Mouse (Mus musculus): Measurements from ENCODE around the gene Serinc5.

The Serinc5 gene

DNA sequence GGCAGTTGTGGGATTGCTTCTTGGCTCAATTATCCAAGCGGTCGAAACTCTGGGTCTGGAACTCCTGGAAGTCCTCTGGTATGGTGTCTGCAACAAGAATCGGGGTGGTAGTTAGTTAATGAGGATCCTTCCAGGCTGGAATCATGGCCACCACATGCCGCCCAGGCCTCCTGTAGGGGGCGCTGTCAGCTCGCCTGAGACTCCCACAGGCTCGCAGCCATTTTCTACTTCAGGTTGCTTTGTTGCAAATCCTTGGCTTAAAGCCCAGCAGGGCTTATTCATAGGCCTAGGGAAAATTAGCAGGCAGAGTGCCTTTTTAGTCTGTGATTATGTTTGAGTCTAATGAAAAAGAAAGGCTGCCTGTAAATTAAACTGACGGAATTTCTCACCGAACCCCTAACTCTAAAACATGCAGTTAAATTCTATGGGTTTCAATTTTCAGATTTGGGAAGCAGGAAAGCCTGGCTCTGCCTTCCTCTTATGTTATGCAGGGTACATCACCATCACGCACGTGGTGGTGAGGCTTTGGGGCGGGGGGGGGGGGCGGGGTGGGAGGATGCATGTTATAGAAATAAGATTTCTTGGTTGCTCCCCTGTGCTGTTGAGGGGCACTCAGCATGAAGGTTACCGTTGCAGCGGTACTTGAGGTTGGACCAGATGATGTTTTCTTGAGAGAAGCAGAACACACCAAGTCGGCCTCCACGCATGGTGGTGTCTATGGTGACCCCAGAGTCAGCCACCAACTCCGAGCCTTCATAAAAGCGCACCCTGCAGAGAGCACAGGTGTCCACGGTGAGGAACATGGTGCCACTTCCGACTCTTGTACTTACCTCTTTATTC lies 141.1 kb downstream of the Serinc5 start:
- DNase-seq: peak; percentile 76

DNA sequence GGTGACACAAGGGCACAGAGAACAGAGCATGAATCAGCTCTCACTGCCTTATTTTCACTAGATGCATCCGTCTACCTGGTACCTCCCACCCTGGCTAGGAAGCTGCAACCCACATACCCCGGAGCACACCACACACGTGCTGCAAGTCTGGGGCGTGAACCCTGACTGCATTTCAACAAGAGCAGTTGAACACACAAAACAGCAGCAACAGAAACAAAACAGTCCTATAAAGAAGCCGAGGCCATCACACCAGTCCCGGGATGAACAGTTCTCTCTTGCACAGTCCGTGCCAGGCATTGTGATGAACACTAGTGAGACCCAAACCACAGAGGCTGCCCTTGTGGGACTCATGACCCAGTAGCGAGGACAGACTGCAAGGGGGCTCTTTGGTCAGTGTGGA lies 142.8 kb downstream of the Serinc5 start:
- no peak for DNase-seq

DNA sequence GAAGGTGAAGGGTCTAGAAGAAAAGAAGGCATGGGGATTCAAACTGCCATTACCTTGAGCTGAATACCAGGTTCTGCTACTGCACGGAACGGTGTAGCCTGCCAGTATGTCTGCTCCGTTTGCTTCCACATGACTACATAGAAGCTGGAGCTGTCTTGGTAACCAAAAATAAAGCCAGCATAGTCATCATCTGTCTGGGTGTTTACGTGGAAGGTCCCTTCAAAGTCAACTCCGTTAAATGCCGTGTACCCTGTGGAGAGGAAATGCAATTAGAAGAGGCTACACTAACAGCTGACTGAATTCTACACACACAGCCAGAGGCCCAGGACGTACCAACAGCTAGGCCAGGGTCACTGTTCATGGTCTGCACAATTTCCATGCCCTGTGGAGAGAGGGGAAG lies 144.1 kb downstream of the Serinc5 start:
- DNase-seq: no peak

DNA sequence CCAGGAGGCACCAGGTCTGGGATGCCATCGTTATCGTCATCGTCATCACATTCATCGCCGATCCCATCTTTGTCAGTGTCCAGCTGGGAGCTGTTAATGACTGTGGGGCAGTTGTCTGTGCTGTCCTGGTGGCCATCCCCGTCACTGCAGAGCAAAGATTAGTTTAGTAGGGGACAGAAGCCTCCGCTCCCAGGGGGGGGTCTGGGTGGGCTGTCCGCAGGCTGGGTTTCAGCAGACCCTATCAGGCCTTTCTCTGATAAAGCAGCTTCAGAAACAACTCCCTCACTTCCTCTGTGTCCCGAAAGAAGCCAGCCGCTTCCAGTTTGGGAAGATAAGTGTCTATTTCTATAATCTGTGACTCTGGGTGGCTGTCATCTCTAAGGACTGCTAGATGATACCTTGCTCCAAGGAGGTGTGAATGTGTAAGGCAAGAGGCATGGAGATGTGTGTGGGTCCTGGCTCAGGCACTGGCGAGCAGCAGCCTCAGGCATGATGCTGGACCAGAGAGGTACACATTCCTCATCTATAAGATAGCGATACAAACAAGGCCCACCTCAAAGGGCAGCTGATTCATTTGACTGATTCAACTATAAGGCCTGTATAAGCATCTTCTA lies 147.2 kb downstream of the Serinc5 start:
- DNase-seq: no peak

DNA sequence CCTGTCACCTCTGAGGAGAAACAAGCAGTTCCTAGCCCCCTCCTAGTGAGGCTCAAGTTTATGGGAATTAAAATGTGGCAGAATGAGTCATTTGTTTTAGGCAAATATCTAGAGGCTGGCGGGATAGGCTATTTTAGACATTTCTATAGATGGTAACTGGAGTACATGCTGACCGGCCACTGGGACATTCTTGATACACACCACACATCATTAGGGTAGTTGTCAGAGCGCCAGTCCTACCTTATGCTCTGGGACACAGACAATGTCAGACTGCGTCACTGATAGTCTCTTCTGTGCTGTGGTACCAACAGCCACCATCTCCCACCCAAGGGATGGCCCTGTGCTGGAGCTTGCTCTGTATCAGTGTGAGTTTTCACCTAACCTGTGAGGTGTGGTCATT lies 148.2 kb downstream of the Serinc5 start:
- DNase-seq: no peak

DNA sequence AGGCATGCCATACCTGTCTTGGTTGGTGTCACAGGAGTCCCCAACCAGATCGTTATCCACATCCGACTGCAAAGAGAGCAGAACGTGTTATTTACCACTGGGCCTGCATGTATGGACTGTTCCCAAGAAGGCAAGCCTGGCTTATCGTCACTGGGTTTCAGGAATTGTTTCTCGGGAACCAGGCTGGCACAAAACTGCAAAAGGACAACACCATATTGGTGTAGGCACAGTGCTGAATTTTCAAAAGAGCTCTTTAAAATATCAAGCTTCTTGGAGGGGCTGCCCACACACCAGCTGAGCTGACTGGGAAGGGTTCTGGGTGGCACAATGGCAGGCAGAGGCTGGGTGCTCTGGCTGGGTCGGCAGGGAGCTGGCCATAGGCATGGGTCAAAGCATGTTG lies 149.6 kb downstream of the Serinc5 start:
- DNase-seq: no peak

Measured in kidney, postnatal 25 days (tissue).